Mouse (Mus musculus): ENCODE data around the gene Adar.

Gene Adar

DNA sequence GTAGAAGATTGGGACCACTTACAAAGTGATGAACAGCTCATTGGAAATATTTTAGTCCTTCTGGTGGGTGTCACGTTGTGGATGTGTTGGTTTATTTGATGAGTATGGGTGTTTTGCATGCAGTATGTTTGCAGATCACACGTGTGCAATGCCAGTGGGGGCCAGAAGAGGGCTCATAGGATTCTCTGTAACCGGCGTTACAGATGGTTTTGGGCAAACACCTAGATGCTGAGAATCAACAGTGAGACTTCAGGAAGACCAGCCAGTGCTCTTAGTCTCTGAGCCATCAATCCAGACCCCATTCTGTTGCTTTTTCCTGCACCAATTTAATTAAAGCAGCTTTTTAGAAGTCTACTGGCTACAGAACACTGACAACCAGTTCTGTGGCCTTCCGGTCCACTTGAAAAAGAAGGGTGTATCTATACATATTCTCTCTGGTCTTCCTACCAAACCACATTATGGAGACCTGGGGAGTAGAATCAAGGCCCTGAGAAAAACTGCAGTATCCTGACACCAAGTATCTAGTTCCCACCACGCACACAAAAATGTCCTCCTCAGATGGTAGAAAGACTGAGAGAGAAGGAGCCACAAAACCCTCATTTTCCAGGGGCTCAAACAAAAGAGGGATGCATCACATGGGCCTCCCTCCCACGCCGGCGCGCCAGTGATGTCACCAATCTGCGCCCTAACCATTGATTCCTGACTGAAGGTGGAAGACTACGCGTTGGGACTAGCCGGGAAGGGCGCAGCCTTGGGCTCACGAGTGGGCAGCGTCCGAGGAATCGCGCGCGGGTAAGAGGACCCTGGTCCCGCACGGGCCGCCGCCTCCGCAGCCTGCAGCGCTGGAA is at the start of gene Adar:
TSS of gene Adar (plus strand) at position 664 of the 848 bp plus-strand sequence.
- peak; percentile 74 for DNase-seq (ENCODE audit: low spot score)

- DNase-seq (ENCODE audit: low spot score): no peak
Observed at GRCm38 (mm10) chr3:89667131-89667530, 47.7 kb upstream of the Adar start.

GRCm38 (mm10) chr3:89671334-89671733 is 43.5 kb upstream of the Adar start:
- DNase-seq (ENCODE audit: low spot score): no peak

DNA sequence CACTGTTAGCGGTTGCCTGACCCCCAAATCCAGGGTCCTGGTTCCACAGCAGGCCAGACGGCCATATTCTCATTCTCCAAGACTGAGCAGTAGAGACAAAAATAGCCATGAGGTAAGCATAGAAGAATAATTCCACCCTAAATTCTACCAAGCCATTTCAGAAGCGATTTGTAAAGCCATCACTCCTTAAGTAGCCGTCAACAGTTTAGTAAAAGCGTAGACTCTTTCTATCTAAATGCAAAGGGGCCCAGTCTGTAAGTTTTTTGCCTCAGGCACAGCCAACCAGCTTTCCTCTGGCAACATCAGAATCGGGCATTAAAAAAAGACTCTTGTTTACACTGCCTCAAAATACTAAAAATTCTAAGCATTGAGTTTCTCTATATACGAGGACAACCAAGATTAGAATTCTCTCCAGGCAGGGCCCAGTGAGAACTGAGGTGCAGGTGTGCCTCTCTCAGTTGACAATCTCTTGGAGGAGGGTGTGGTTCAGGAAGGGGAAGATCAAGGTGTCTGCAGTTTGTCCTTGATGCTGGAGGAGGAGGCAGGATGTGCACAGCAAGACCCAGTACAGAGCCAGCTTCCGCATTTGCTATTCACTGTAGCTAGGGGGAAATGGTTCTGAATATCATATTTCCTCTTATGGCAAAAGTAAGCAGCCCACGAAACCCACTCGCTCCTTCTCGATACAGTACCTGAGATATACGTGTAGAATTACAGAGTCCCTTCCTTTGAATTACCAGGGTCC is 42.1 kb upstream of the Adar start:
- no peak for DNase-seq (ENCODE audit: low spot score)

- no peak for DNase-seq (ENCODE audit: low spot score)
Observed at GRCm38 (mm10) chr3:89677617-89678016, 37.2 kb upstream of the Adar start.

GRCm38 (mm10) chr3:89686031-89686430 is 28.8 kb upstream of the Adar start:
- DNase-seq (ENCODE audit: low spot score): no peak

GRCm38 (mm10) chr3:89688694-89689581 is 25.9 kb upstream of the Adar start:
- DNase-seq (ENCODE audit: low spot score): peak; percentile 76

GRCm38 (mm10) chr3:89691776-89692175 is 23.0 kb upstream of the Adar start:
- no peak for DNase-seq (ENCODE audit: low spot score)

DNA sequence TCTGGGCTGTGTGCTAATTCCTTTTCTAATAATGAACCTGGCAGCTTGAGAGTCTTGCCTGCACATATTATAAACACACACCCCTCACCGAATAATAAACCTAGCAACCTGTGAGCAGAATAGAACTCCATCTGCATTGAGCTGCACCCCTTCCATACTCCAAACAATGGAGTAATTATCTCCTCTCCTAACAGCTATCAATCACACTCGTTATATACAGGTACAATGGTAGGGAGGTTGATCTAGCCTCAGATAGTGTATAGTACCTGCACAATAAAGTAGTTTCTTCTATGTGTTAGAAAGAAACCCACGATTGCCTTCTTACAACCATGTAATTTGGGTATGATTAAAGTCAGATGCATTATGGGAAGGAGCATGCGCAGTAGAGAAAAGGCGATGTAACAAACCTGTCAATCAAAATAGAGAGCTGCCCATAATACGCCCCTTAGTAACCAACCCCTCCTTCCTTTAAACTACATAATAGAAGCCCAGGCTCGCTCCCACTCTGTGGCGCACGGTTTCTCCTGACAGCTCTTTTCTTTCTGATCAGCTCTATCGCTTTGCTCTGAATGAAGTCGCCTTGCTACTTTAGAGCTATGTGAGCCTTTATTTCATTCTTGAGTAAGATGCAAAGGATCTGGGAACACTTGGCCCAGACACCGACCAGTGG is 18.5 kb upstream of the Adar start:
- DNase-seq (ENCODE audit: low spot score): no peak

DNA sequence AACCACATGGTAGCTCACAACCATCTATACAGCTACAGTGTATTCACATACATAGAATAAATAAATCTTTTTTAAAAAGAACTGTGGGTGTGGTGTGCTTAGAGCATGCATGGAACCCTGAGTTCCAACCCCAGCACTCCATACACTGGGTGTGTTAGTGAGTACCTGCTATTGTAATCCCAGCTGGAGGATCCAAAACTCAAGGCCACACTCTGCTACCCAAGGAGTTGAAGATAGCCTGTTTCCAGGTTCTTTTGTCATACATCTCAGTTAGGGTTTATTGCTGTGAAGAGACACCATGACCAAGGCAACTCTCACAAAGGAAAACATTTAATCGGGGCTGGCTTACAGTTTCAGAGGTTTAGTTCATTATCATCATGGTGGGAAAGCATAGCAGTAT is 15.9 kb upstream of the Adar start:
- no peak for DNase-seq (ENCODE audit: low spot score)

DNA sequence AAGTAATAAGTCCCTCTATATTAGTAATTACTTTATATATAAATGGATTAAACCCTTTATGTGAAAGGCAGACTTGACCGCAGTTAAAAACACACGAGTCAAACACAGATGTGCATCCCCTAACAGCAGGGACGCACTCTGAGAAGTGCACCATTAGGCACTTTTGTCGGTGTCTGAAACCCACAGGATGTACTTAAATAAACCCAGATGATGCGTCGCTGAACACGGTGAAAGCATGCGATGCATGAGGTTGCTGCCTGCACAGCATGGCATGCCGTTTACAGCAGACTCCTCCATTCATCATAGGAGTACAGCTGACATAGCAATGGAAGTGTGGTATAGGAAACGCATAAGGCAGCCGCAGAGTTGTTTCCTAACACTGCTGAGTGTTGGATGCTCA is 14.4 kb upstream of the Adar start:
- no peak for DNase-seq (ENCODE audit: low spot score)

- no peak for DNase-seq (ENCODE audit: low spot score)
Observed at GRCm38 (mm10) chr3:89703596-89703995, 11.2 kb upstream of the Adar start.

- DNase-seq (ENCODE audit: low spot score): no peak
Observed at GRCm38 (mm10) chr3:89704064-89704463, 10.8 kb upstream of the Adar start.

- peak; percentile 35 for DNase-seq (ENCODE audit: low spot score)
Observed at GRCm38 (mm10) chr3:89715207-89715966, 565 bp downstream of the Adar start.

- no peak for DNase-seq (ENCODE audit: low spot score)
Observed at GRCm38 (mm10) chr3:89715967-89716256, 1.1 kb downstream of the Adar start.

GRCm38 (mm10) chr3:89722032-89722431 is 7.2 kb downstream of the Adar start:
- DNase-seq (ENCODE audit: low spot score): no peak

DNA sequence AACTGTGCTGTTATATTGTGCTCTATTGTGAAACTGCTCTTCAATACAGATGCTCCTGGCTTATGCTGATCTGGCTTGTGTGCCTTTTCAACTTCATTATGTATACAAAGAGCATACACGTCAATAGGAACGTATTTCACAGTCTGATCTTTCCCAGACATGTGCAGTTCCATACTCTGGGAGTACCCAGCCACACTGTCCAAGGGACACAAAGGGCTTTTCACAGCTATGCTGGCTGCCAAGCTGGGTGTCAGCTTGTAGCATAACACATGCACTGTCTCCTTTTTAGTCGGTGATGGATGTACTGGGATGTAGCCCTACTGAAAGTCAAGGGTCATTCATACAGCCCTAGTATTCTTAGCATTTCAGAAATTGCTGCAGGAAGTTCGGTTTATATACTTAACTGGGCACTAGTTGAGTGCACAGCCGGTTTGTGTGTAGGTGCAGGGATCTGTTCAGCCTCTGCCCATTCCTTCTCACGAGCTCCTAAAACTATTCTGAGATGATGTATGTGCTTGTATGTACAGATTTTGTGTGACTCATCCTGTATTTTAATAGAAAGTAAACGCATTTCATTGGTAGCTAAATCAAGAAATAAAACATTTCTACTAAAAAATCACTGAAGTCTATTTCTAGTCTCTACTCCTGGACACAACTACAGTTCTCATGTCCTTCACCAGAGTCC is 8.7 kb downstream of the Adar start:
- DNase-seq (ENCODE audit: low spot score): peak; percentile 20

GRCm38 (mm10) chr3:89727028-89727427 is 12.2 kb downstream of the Adar start:
- DNase-seq (ENCODE audit: low spot score): peak; percentile 68

DNA sequence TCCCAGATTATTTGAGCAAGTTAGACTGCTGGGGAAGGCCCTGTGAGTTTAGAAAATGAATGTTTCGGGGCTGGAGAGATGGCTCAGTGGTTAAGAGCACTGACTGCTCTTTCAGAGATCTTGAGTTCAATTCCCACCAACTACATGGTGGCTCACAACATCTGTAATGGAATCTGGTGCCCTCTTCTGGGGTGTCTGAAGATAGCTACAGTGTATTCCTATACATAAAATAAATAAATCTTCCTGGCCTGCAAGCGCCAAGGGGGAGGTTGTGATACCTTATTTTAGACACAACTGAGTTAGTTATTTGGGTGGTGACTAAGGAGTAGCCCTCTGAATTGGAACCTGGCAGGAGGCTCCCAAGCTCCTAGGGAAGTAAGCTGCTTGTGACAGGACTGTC is 14.0 kb downstream of the Adar start:
- peak; percentile 19 for DNase-seq (ENCODE audit: low spot score)
